Mouse (Mus musculus) brown adipose tissue, adult 24 weeks (tissue): ENCODE data around the gene Tmc2. TPM values are rescaled to one million over a fixed set of nuclear protein-coding genes. Genes with fewer than 3 reads are reported as not detected.

Experiments used
- H3K27ac ChIP-seq: fragments of 200-500 bp; replicated peaks from 2 replicates; pipeline ENCODE4 v1.5.1; 2012; ENCODE audit warnings: low read depth, mild to moderate bottlenecking, low read length
- H3K4me1 ChIP-seq: fragments of 200-500 bp; 2 replicates; pipeline ENCODE4 v1.6.1; 2012; ENCODE audit warnings: low read length, mixed read lengths; ENCODE audit not compliant: control insufficient read depth, insufficient read depth, insufficient read length
- H3K4me3 ChIP-seq: fragments of 200-500 bp; 2 replicates; pipeline ENCODE4 v1.5.1; 2012; ENCODE audit warnings: low read depth, mild to moderate bottlenecking, low read length, moderate library complexity; ENCODE audit not compliant: insufficient read depth
- polyA plus RNA-seq: library from polyadenylated mRNA; stranded (reverse); fragments of >200 nt; gene quantifications from 2 replicates; pipeline ENCODE4 v1.2.4, GENCODE M21; 2012; ENCODE audit not compliant: missing spikeins, insufficient read depth, insufficient read length

Gene Tmc2
- not detected in 2 replicates for polyA plus RNA-seq

GRCm38 (mm10) chr2:130194894-130195293 is at the start of gene Tmc2:
Tmc2 (plus strand) TSS chr2:130195194.
- H3K27ac ChIP-seq = no peak within 1 kb of the TSS
- H3K4me3 ChIP-seq = no peak within 1 kb of the TSS
- no peaks in the 10 kb centered on the region for H3K4me1 ChIP-seq

- no peaks in the 10 kb centered on the region for H3K4me1 ChIP-seq
- H3K4me3 ChIP-seq = no peak overlapping the region
- no peak overlapping the region for H3K27ac ChIP-seq
These were observed 48.8 kb upstream of the Tmc2 start for GRCm38 (mm10) chr2:130146089-130146668.

DNA sequence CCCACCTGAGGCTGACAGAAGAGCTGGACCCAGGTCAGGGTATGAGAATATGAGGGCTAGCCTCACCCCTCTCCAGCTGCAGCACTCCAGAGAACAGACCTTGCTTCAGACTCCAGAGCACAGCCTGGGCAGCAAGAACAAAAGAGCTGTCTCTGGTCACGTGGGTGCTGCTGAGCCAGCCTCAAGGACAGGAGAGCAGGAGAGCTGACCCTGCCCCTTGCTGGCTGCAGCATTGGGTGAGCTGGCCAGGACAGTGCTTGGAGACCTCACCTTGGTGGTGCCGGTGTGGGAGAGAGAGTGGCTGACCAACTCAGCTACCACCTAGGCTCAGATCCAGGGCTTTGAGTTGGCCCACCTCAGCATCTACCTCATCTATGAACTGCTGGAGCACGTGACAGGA is 39.8 kb upstream of the Tmc2 start:
- Histone ChIP-seq H3K27ac (no peak overlapping the region), H3K4me1 (no peaks in the 10 kb centered on the region; the same call in 1 of the 2 replicates), H3K4me3 (no peak overlapping the region)

DNA sequence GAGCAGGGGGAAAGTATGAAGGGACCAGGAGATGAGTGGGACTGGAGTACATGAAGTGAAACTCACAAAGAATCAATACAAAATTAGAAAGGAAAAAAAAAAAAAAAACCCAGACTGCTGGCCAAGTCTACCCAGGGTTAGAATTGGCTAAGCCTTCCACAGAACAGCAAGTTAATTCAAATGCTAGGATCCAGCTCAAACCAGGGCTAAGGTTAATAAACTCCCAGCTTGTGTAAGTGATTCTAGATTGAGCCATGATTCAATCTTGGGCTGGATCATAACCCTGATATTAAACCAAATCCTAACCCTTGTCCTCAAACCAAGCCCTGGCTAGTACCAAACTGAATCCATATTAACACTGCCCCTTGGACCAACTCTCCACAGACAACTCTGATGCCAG is 39.1 kb upstream of the Tmc2 start:
- Histone ChIP-seq H3K4me3 (no peak overlapping the region), H3K4me1 (peaks cover 1% of the 10 kb centered on the region; the same call in 1 of the 2 replicates), H3K27ac (peak overlapping the region; percentile 35; the same call in 1 of the 2 replicates)

DNA sequence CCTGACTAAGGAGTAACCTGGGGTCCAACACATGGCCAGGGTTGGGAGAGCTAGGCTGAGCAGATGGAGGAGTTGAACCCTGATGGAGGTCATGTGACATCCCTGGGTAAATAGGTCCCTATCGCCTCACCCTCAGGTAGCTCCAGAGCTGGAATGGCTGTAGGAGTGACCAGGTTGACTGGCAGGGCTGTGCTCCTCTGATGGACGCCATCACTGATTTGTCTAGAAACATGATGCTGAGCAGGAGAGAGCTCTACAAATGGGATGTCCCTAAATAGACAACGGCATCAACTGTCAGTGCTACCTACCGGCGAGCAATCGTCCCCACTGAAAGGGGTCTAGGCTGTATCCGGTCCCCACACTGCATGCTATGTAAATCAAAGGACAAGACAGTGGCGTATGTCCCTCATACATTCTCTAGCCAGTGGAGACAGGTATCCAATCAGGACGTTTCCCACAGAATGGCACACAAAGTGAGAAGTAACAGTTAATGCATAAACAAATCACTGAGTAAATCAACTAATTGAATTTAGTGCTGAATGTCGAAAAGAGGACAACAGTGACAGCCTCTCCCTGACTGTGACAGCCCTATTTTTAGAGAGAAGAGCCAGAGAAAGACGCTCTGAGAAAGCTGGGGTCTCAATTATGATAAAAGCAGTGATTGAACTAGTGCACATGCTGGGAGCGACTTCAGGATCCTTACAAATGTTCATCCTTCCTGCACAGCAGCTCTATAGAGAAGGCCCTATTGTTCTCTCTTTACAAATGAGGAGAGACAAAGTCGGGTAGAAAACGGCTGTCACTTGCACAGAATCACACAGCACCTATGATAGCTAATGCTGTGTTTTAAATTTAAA is 37.5 kb upstream of the Tmc2 start:
- Histone ChIP-seq H3K27ac (no peak overlapping the region), H3K4me1 (peaks cover 5% of the 10 kb centered on the region), H3K4me3 (no peak overlapping the region)

- H3K4me1 ChIP-seq = peaks cover 5% of the 10 kb centered on the region
- no peak overlapping the region for H3K4me3 ChIP-seq
- H3K27ac ChIP-seq = no peak overlapping the region
These were observed 36.9 kb upstream of the Tmc2 start for GRCm38 (mm10) chr2:130158088-130158437.

DNA sequence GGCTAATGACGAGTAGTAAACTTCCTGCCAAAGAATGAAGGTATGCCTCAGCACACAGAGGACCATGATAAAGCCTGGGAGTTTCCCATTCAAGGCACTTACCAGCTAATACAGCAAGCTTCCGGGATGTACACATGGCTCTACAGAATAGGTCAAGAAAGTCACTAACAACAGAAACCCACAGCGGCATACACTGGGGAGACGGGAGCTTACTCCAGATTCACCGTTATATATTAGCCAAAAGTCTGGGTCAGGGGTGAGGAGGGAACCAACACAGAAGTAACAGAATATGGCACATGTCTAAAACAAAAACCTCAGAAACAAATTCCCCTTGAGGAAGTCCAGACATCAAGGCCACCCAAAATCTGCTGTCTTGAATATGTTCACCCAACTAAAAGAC is 32.3 kb upstream of the Tmc2 start:
- H3K4me1 ChIP-seq = peaks cover 5% of the 10 kb centered on the region; the same call in 1 of the 2 replicates
- H3K27ac ChIP-seq = no peak overlapping the region
- H3K4me3 ChIP-seq = no peak overlapping the region

DNA sequence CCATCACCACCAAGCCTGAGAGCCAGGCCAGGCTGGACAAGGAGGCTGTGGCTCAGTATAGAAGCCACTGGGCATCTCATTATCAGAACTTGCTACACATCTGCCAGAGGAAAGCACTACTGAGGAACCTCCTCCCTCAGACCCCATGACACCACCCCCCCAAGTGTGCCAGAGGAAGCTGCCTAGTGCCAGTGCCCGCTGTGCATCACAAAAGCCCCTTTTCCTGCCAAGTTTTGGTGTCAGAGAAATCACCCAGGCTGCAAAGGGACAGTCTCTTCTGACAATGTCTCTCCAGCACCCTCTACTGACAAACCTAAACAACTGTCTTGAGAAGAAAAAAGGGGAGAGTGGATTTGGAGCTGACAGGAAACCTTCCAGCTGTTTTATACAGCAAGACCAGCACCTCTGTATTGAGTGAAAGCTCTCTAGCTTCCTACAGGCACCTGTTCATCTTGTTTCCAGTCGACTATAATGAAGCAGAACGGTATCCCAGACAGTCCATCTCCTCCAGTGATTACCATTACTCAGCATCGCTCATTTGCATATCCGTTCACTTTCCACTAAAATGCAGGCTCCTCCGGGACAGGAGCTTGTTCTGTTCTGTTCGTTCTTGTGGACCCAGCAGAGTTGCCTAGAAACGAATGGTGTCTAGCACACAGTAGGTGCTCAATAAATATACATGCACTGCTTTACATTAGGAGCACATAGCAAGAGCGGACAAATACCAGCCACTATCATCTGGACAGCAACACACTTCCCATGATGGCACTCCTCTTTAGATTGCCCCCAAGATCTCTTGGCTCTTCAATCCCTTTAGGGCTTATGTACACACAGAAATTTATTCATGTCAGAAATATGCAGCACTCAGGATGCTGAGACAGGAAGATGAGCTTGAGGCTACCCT is 28.4 kb upstream of the Tmc2 start:
- H3K27ac ChIP-seq = no peak overlapping the region
- no peaks in the 10 kb centered on the region for H3K4me1 ChIP-seq
- H3K4me3 ChIP-seq = no peak overlapping the region

- Histone ChIP-seq H3K4me1 (no peaks in the 10 kb centered on the region), H3K4me3 (no peak overlapping the region), H3K27ac (no peak overlapping the region)
These were observed 27.1 kb upstream of the Tmc2 start for GRCm38 (mm10) chr2:130167861-130168260.

DNA sequence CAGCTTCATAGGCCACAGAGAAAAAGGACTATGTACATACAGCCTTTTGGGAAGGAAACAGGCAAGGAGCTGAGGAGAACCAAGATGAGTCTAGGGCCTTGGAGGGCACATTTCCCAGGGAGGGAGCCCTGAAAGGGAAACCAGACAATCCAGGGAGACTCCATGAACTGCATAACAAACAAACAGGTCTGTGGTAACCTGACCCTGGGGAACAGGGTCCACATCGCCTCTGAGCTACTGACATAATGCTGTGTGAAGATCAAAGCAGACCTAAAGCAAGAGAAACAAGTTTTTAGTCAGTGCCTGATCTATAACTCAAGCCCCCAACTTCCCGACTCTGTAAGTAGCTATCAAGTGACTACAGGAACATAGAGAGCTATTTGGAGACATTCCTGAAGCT is 23.3 kb upstream of the Tmc2 start:
- Histone ChIP-seq H3K4me1 (no peaks in the 10 kb centered on the region), H3K4me3 (no peak overlapping the region), H3K27ac (no peak overlapping the region)

GRCm38 (mm10) chr2:130176820-130177219 is 18.2 kb upstream of the Tmc2 start:
- no peak overlapping the region for H3K27ac ChIP-seq
- peaks cover 4% of the 10 kb centered on the region; the same call in 1 of the 2 replicates for H3K4me1 ChIP-seq
- H3K4me3 ChIP-seq = no peak overlapping the region

DNA sequence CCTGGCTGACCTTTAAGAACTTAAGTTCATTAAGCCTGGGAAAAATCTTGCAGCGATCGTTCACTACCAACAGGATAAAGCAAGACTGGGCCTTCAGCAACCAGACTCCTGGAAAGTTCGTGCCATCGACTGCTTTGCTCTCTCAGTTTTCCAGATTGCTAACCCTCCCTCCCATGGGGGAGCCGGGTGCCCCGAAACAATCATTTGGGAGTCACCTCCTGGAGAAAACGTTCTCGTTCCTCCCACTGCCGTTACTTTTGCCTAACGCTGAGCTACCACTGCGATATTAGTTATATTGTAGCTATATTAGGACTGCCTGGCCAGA is 16.7 kb upstream of the Tmc2 start:
- Histone ChIP-seq H3K4me1 (peaks cover 4% of the 10 kb centered on the region; the same call in 1 of the 2 replicates), H3K4me3 (peak overlapping the region; percentile 95), H3K27ac (peak overlapping the region; percentile 85)

- Histone ChIP-seq H3K27ac (peak within 1 kb of the TSS; percentile 85), H3K4me1 (peaks cover 4% of the 10 kb centered on the region; the same call in 1 of the 2 replicates), H3K4me3 (peak within 1 kb of the TSS; percentile 95)
These were observed 16.1 kb upstream of the Tmc2 start, which contains the start of gene Snrpb for GRCm38 (mm10) chr2:130178706-130179506. Snrpb (minus strand) TSS chr2:130179403.

- Histone ChIP-seq H3K4me3 (peak overlapping the region; percentile 95), H3K27ac (peak overlapping the region; percentile 21; the same call in 1 of the 2 replicates), H3K4me1 (peaks cover 4% of the 10 kb centered on the region; the same call in 1 of the 2 replicates)
These were observed 15.4 kb upstream of the Tmc2 start for GRCm38 (mm10) chr2:130179507-130180019.
